Mouse (Mus musculus) midbrain, postnatal 0 days (tissue): ENCODE data around the gene Tubb2a. TPM values are rescaled to one million over a fixed set of nuclear protein-coding genes. Genes with fewer than 3 reads are reported as not detected.

Experiments
- ATAC-seq: fragments of 200-750 bp; cut with Nextera tagmentation; 2 replicates; pipeline ENCODE4 v1.8.0; 2017; ENCODE audit warnings: moderate number of reproducible peaks, mild to moderate bottlenecking, moderate TSS enrichment, moderate library complexity; ENCODE audit not compliant: low FRiP score
- DNase-seq: peaks from one replicate; pipeline ENCODE4 v3.0.0-alpha.2; 2015; ENCODE audit warnings: low spot score
- H3K27ac ChIP-seq: fragments of 300-500 bp; sonication (generic); 2 replicates; pipeline ENCODE4 v1.5.1; 2014; ENCODE audit warnings: low read depth, mild to moderate bottlenecking, low read length, mixed read lengths
- H3K27me3 ChIP-seq: fragments of 300-500 bp; sonication (generic); 2 replicates; pipeline ENCODE4 v1.6.1; 2014; ENCODE audit warnings: low read length, control low read depth, mixed read lengths; ENCODE audit not compliant: insufficient read depth
- H3K36me3 ChIP-seq: fragments of 300-500 bp; sonication (generic); 2 replicates; pipeline ENCODE4 v1.6.1; 2014; ENCODE audit warnings: low read length, control low read depth, mixed read lengths; ENCODE audit not compliant: insufficient read depth
- H3K4me1 ChIP-seq: fragments of 300-500 bp; sonication (generic); 2 replicates; pipeline ENCODE4 v1.6.1; 2014; ENCODE audit warnings: mild to moderate bottlenecking, control low read depth, antibody characterized with exemption, low read length, mixed read lengths; ENCODE audit not compliant: insufficient read depth
- H3K4me2 ChIP-seq: fragments of 300-500 bp; sonication (generic); 2 replicates; pipeline ENCODE4 v1.6.1; 2014; ENCODE audit warnings: low read depth, mild to moderate bottlenecking, low read length, mixed read lengths; ENCODE audit not compliant: poor library complexity, severe bottlenecking
- H3K4me3 ChIP-seq: fragments of 300-500 bp; sonication (generic); 2 replicates; pipeline ENCODE4 v1.5.1; 2014; ENCODE audit warnings: low read depth, mild to moderate bottlenecking, low read length, moderate library complexity
- H3K9ac ChIP-seq: fragments of 300-500 bp; sonication (generic); replicated peaks from 2 replicates; pipeline ENCODE4 v1.6.1; 2014; ENCODE audit warnings: mild to moderate bottlenecking, low read length, moderate library complexity, mixed read lengths; ENCODE audit not compliant: poor library complexity, severe bottlenecking
- H3K9me3 ChIP-seq: fragments of 300-500 bp; sonication (generic); 2 replicates; pipeline ENCODE4 v1.6.1; 2016; ENCODE audit warnings: low read length, control low read depth
- CTCF ChIP-seq: IDR thresholded peaks from 2 replicates; pipeline ENCODE4 v1.5.1; 2016; ENCODE audit warnings: antibody characterized with exemption, mild to moderate bottlenecking
- WGBS: fragments of 180-500 bp; shearing (Covaris S2); extraction: QIAGEN DNeasy Blood & Tissue Kit; methylation state at CpG from one replicate; pipeline ENCODE4 v1.1.7; 2014; 5-methylcytosine and 5-hydroxymethylcytosine counted together
- polyA plus RNA-seq: library from polyadenylated mRNA; unstranded; fragments of >200 nt; fragmentation: Nextera tagmentation; extraction: Ambion mirVana; gene quantifications from 2 replicates; pipeline ENCODE4 v1.2.1, GENCODE M21; 2015
- total RNA-seq: library from RNA; depleted of rRNA; stranded (reverse); fragments of >200 nt; gene quantifications from 2 replicates; pipeline ENCODE4 v1.2.3, GENCODE M21; 2014; rRNA removed

Gene Tubb2a
- total and polyA plus RNA-seq, 2 experiments from 2014 or later, result 4,276 to 6,629 TPM

GRCm38 (mm10) chr13:34036726-34037125 is 41.1 kb downstream of the Tubb2a start:
- Histone ChIP-seq H3K4me2 (no peak overlapping the region), H3K27ac (peak overlapping the region; percentile 88), H3K4me1 (peaks cover 3% of the 10 kb centered on the region; the same call in 1 of the 2 replicates), H3K4me3 (no peak overlapping the region), H3K9me3 (no peaks in the 10 kb centered on the region), H3K27me3 (no peaks in the 10 kb centered on the region), H3K36me3 (peaks cover 18% of the 10 kb centered on the region), H3K9ac (no peak overlapping the region)
- no peak for TF ChIP-seq CTCF
- WGBS, result 79% methylated on average over 5 of the region's 5 CpGs
- DNase-seq (no peak), ATAC-seq (no peak)

GRCm38 (mm10) chr13:34035424-34035823 is 42.4 kb downstream of the Tubb2a start:
- WGBS, result 81% methylated on average over 3 of the region's 3 CpGs

GRCm38 (mm10) chr13:34032041-34032440 is 45.8 kb downstream of the Tubb2a start:
- no peaks in the 10 kb centered on the region for H3K9me3 ChIP-seq
- DNase-seq (no peak), ATAC-seq (no peak)
- no peak overlapping the region for H3K27ac ChIP-seq
- H3K4me3 ChIP-seq, result no peak overlapping the region
- H3K27me3 ChIP-seq, result no peaks in the 10 kb centered on the region
- H3K4me2 ChIP-seq, result no peak overlapping the region
- H3K4me1 ChIP-seq, result no peaks in the 10 kb centered on the region
- WGBS, result 80% methylated on average over 2 of the region's 2 CpGs
- TF ChIP-seq CTCF, result no peak
- no peak overlapping the region for H3K9ac ChIP-seq
- H3K36me3 ChIP-seq, result peaks cover 35% of the 10 kb centered on the region

More at GRCm38 (mm10) chr13:34035424-34035823, 42.4 kb downstream of the Tubb2a start:
- Histone ChIP-seq H3K9me3 (no peaks in the 10 kb centered on the region), H3K36me3 (peaks cover 25% of the 10 kb centered on the region), H3K27ac (no peak overlapping the region), H3K27me3 (no peaks in the 10 kb centered on the region), H3K4me2 (no peak overlapping the region), H3K4me3 (no peak overlapping the region), H3K9ac (no peak overlapping the region), H3K4me1 (peaks cover 3% of the 10 kb centered on the region; the same call in 1 of the 2 replicates)
- TF ChIP-seq CTCF, result no peak
- ATAC-seq, result no peak
- no peak for DNase-seq

Other genes with a start within 250 kb of the Tubb2a start
- not detected in 2 replicates for gene Serpinb6e, start 234.6 kb downstream of the Tubb2a start, total RNA-seq
- gene Serpinb6e, start 234.6 kb downstream of the Tubb2a start, polyA plus RNA-seq, result not detected in 2 replicates
- 0.38 and 5.4 TPM in 2 replicates for gene Serpinb6c, start 172.3 kb downstream of the Tubb2a start, total RNA-seq
- 0.25 and 0.41 TPM in 2 replicates for gene Serpinb6c, start 172.3 kb downstream of the Tubb2a start, polyA plus RNA-seq
- gene Nqo2, start 113.3 kb downstream of the Tubb2a start, total RNA-seq, result 5.9 and 9.8 TPM in 2 replicates
- gene Nqo2, start 113.3 kb downstream of the Tubb2a start, polyA plus RNA-seq, result 5.7 and 7.3 TPM in 2 replicates
- 7.4 and 10.4 TPM in 2 replicates for gene Ripk1, start 75.6 kb downstream of the Tubb2a start, total RNA-seq
- 3.2 and 3.7 TPM in 2 replicates for gene Ripk1, start 75.6 kb downstream of the Tubb2a start, polyA plus RNA-seq
- 49.7 and 58.5 TPM in 2 replicates for gene Serpinb6a, start 75.2 kb downstream of the Tubb2a start, total RNA-seq
- 38.7 and 38.8 TPM in 2 replicates for gene Serpinb6a, start 75.2 kb downstream of the Tubb2a start, polyA plus RNA-seq
- gene Bphl, start 40.4 kb downstream of the Tubb2a start, total RNA-seq, result 37.0 and 42.7 TPM in 2 replicates
- gene Bphl, start 40.4 kb downstream of the Tubb2a start, polyA plus RNA-seq, result 46.4 and 47.7 TPM in 2 replicates
- 4,904 and 4,995 TPM in 2 replicates for gene Tubb2b, start 52.5 kb upstream of the Tubb2a start, total RNA-seq
- gene Tubb2b, start 52.5 kb upstream of the Tubb2a start, polyA plus RNA-seq, result 937 and 994 TPM in 2 replicates
- gene Psmg4, start 85.0 kb upstream of the Tubb2a start, total RNA-seq, result 36.5 and 99.5 TPM in 2 replicates
- 82.0 and 87.7 TPM in 2 replicates for gene Psmg4, start 85.0 kb upstream of the Tubb2a start, polyA plus RNA-seq